Mouse (Mus musculus) small intestine, adult 2 months (tissue): ENCODE measurements at regions not wholly inside any gene's neighbourhood (a gene's known extent, or its start where the extent isn't known, plus 50 kb on each side); places are given as distances from the start of the nearest gene placed in this dataset.

Experiments used
- H3K27ac ChIP-seq: fragments of 200-500 bp; 2 replicates; pipeline ENCODE4 v1.5.1; 2012; ENCODE audit warnings: low read depth, low read length, control low read depth, inconsistent platforms; ENCODE audit not compliant: insufficient read depth
- H3K27me3 ChIP-seq: fragments of 200-500 bp; 2 replicates; pipeline ENCODE4 v1.6.1; 2012; ENCODE audit warnings: mild to moderate bottlenecking, moderate library complexity, low read length, inconsistent platforms; ENCODE audit not compliant: control insufficient read depth, insufficient read depth
- H3K36me3 ChIP-seq: fragments of 200-500 bp; 2 replicates; pipeline ENCODE4 v1.6.1; 2012; ENCODE audit warnings: mild to moderate bottlenecking, low read length, control low read depth, inconsistent platforms; ENCODE audit not compliant: control insufficient read depth, insufficient read depth
- H3K4me1 ChIP-seq: fragments of 200-500 bp; 2 replicates; pipeline ENCODE4 v1.6.1; 2012; ENCODE audit warnings: low read length, inconsistent platforms, mixed read lengths; ENCODE audit not compliant: control insufficient read depth, insufficient read depth, insufficient read length
- H3K4me3 ChIP-seq: fragments of 200-500 bp; 2 replicates; pipeline ENCODE4 v1.5.1; 2012; ENCODE audit warnings: low read depth, mild to moderate bottlenecking, control low read depth, inconsistent platforms, low read length, moderate library complexity
- CTCF ChIP-seq: fragments of 200-500 bp; IDR thresholded peaks from 2 replicates; pipeline ENCODE4 v1.5.1; 2012; ENCODE audit warnings: low read depth, mild to moderate bottlenecking, control low read depth, inconsistent platforms, low read length, moderate library complexity, mixed read lengths; ENCODE audit not compliant: insufficient replicate concordance, insufficient read length; ENCODE audit errors: extremely low read depth
- POLR2A ChIP-seq: fragments of 200-500 bp; IDR thresholded peaks from 2 replicates; pipeline ENCODE4 v1.6.1; 2012; ENCODE audit warnings: low read depth, mild to moderate bottlenecking, control low read depth, inconsistent platforms, low read length, moderate library complexity
- WGBS: fragments of 180-500 bp; shearing (Covaris S2); methylation state at CpG from one replicate; pipeline ENCODE4 v1.1.7; 2018; 5-methylcytosine and 5-hydroxymethylcytosine counted together

DNA sequence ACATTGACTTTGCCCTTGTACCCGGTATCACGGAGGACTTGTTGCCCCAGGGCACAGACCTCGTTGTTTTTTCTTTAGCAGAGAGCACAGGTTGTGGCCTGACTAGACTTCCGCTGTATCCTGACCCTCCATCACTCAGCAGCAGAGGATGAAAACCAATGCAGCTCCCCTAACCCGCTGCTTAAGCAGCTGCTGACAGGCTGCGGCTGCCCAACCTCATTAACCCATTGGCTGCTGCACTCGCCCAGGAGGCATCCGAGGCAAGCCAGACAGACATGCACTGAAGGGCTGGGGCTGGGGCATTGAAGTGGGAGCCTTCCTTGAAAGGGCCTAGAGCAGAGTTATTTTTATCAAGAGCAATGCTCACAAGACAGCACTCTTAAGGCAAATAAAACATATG, 157.6 kb downstream of the Etnk1 start:
- H3K4me1 ChIP-seq = no peaks in the 10 kb centered on the region
- TF ChIP-seq POLR2A = no peak
- TF ChIP-seq CTCF = no peak
- no peak overlapping the region for H3K4me3 ChIP-seq
- WGBS = 49% methylated on average over 8 of the region's 8 CpGs
- H3K27me3 ChIP-seq = no peaks in the 10 kb centered on the region
- H3K27ac ChIP-seq = no peak overlapping the region
- no peaks in the 10 kb centered on the region for H3K36me3 ChIP-seq

GRCm38 (mm10) chr6:143326956-143327722, 160.1 kb downstream of the Etnk1 start:
- Histone ChIP-seq H3K36me3 (no peaks in the 10 kb centered on the region), H3K27ac (no peak overlapping the region), H3K27me3 (no peaks in the 10 kb centered on the region), H3K4me3 (peak overlapping the region; percentile 45), H3K4me1 (no peaks in the 10 kb centered on the region)
- TF ChIP-seq CTCF (no peak), POLR2A (no peak)
- WGBS = 46% methylated on average over 22 of the region's 22 CpGs

DNA sequence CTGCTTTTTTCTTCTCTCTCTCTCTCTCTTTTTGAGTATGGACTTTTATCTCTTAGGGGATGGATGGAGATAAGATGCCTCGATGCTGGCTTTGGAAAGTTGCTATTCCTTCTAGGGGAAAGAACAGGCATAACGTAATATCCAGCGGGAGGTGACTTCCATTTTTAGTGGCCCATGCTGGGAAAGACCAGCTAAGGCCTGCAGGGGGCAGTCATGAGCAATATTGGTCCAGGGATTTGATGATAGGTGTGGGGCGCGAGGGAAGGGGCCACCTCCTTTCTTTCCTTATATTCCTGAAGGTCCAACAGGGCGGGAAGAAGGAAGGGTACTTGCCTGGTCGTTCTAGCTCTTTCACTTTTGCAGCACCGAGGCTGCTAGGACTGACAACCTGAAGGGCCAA, 160.8 kb downstream of the Etnk1 start:
- TF ChIP-seq POLR2A = no peak
- TF ChIP-seq CTCF = 0 out of 2 replicates have a peak, but pooled peaks have one; percentile 11
- 76% methylated on average over 8 of the region's 8 CpGs for WGBS
- no peak overlapping the region for H3K27ac ChIP-seq

GRCm38 (mm10) chr6:143328202-143328601, 161.2 kb downstream of the Etnk1 start:
- no peaks in the 10 kb centered on the region for H3K27me3 ChIP-seq
- no peak overlapping the region for H3K27ac ChIP-seq
- H3K36me3 ChIP-seq = no peaks in the 10 kb centered on the region
- TF ChIP-seq POLR2A (no peak), CTCF (no peak)
- no peaks in the 10 kb centered on the region for H3K4me1 ChIP-seq
- WGBS = 86% methylated on average over 9 of the region's 9 CpGs
- H3K4me3 ChIP-seq = no peak overlapping the region

More for the DNA sequence above, 160.8 kb downstream of the Etnk1 start:
- Histone ChIP-seq H3K4me1 (no peaks in the 10 kb centered on the region), H3K4me3 (no peak overlapping the region), H3K36me3 (no peaks in the 10 kb centered on the region), H3K27me3 (no peaks in the 10 kb centered on the region)

- no peaks in the 10 kb centered on the region for H3K36me3 ChIP-seq
- TF ChIP-seq POLR2A = no peak
- TF ChIP-seq CTCF = no peak
- 80% methylated on average over 5 of the region's 5 CpGs for WGBS
Measured at GRCm38 (mm10) chr6:143329096-143329495, 162.1 kb downstream of the Etnk1 start.

DNA sequence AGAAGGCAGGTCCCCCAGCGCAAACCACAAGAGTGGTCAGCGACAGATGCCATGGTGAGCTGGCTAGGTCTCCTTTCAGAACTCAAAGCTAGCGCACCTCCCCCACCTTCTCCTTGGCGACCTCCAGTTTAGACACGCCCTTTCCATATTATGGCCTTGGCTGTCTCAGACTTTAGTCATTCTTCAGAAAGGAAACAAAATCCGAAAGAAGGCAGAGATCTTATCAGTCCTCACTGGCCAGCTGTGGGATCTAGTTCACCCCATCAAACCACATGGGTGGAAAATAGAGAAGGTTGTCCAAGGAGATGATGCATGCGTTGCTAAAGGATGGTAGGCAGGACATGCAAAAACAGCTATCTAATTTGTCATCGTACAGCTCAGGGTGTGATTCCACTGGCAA, 166.5 kb downstream of the Etnk1 start:
- Histone ChIP-seq H3K4me1 (no peaks in the 10 kb centered on the region), H3K4me3 (no peak overlapping the region), H3K27me3 (no peaks in the 10 kb centered on the region), H3K27ac (no peak overlapping the region), H3K36me3 (no peaks in the 10 kb centered on the region)
- 80% methylated on average over 8 of the region's 8 CpGs for WGBS
- TF ChIP-seq CTCF (no peak), POLR2A (no peak)

More at GRCm38 (mm10) chr6:143329096-143329495, 162.1 kb downstream of the Etnk1 start:
- Histone ChIP-seq H3K27me3 (no peaks in the 10 kb centered on the region), H3K4me1 (no peaks in the 10 kb centered on the region), H3K4me3 (no peak overlapping the region), H3K27ac (no peak overlapping the region)

GRCm38 (mm10) chr6:143336574-143336973, 169.6 kb downstream of the Etnk1 start:
- Histone ChIP-seq H3K27me3 (no peaks in the 10 kb centered on the region), H3K27ac (no peak overlapping the region), H3K36me3 (no peaks in the 10 kb centered on the region), H3K4me3 (no peak overlapping the region), H3K4me1 (no peaks in the 10 kb centered on the region)
- no peak for TF ChIP-seq CTCF
- TF ChIP-seq POLR2A = no peak
- WGBS = 46% methylated on average over 4 of the region's 4 CpGs

- Histone ChIP-seq H3K36me3 (no peaks in the 10 kb centered on the region), H3K4me3 (no peak overlapping the region), H3K27ac (no peak overlapping the region), H3K27me3 (no peaks in the 10 kb centered on the region), H3K4me1 (no peaks in the 10 kb centered on the region)
- TF ChIP-seq CTCF (no peak), POLR2A (no peak)
- 88% methylated on average over 2 of the region's 2 CpGs for WGBS
Measured at GRCm38 (mm10) chr6:143349000-143349399, 182.0 kb downstream of the Etnk1 start.
